Mouse (Mus musculus) neural tube, embryonic 10.5 days (tissue): ENCODE data around the gene Gpatch1.

Experiments used
- DNase-seq: peaks from one replicate; pipeline ENCODE4 v3.0.0-alpha.2; 2017; ENCODE audit warnings: low spot score; ENCODE audit errors: extremely low spot score

Gpatch1 gene

GRCm38 (mm10) chr7:35317729-35318609 is at the start of gene Gpatch1:
Gene Gpatch1, minus strand, starts transcription at chr7:35318440.
- DNase-seq: peak; percentile 92

- DNase-seq: no peak
These were observed 47.1 kb upstream of the Gpatch1 start for GRCm38 (mm10) chr7:35365161-35365910.

- DNase-seq: no peak
These were observed 44.6 kb upstream of the Gpatch1 start for GRCm38 (mm10) chr7:35362868-35363267.

- DNase-seq: no peak
These were observed 44.0 kb upstream of the Gpatch1 start for GRCm38 (mm10) chr7:35362253-35362652.

- no peak for DNase-seq
These were observed 39.4 kb upstream of the Gpatch1 start for GRCm38 (mm10) chr7:35357621-35358020.

GRCm38 (mm10) chr7:35355303-35355872 is 37.1 kb upstream of the Gpatch1 start:
- DNase-seq: no peak

- DNase-seq: no peak
These were observed 35.1 kb upstream of the Gpatch1 start for GRCm38 (mm10) chr7:35353306-35353705.

- DNase-seq: no peak
These were observed 32.9 kb upstream of the Gpatch1 start for GRCm38 (mm10) chr7:35351155-35351554.

GRCm38 (mm10) chr7:35349886-35350684 is 31.8 kb upstream of the Gpatch1 start:
- no peak for DNase-seq

GRCm38 (mm10) chr7:35349022-35349421 is 30.8 kb upstream of the Gpatch1 start:
- DNase-seq: no peak

- no peak for DNase-seq
These were observed 29.9 kb upstream of the Gpatch1 start for GRCm38 (mm10) chr7:35347918-35348700.

GRCm38 (mm10) chr7:35344785-35345330 is 26.6 kb upstream of the Gpatch1 start:
- no peak for DNase-seq

- DNase-seq: no peak
These were observed 24.3 kb upstream of the Gpatch1 start for GRCm38 (mm10) chr7:35342498-35342897.

GRCm38 (mm10) chr7:35341282-35341681 is 23.0 kb upstream of the Gpatch1 start:
- DNase-seq: no peak

- no peak for DNase-seq
These were observed 22.0 kb upstream of the Gpatch1 start for GRCm38 (mm10) chr7:35340196-35340595.

- DNase-seq: peak; percentile 56
These were observed 16.6 kb upstream of the Gpatch1 start for GRCm38 (mm10) chr7:35334527-35335452.

GRCm38 (mm10) chr7:35333692-35334526 is 15.7 kb upstream of the Gpatch1 start, which contains the start of gene Rhpn2:
Gene Rhpn2, plus strand, starts transcription at chr7:35334170.
- DNase-seq: peak; percentile 100

GRCm38 (mm10) chr7:35333231-35333651 is 15.0 kb upstream of the Gpatch1 start:
- DNase-seq: no peak
